Mouse (Mus musculus): ENCODE data around the gene Tmem40. TPM values are rescaled to one million over a fixed set of nuclear protein-coding genes. Genes with fewer than 3 reads are reported as not detected.

The Tmem40 gene
- polyA plus RNA-seq (2012; ENCODE audit: insufficient read depth, insufficient read length, missing spikeins): not detected in 2 replicates

GRCm38 (mm10) chr6:115761995-115762756, at the start of gene Tmem40:
TSS of gene Tmem40 (minus strand) at chr6:115762410.
- TF ChIP-seq POLR2A (IDR thresholded peaks at IDR 0.05; ENCODE audit: borderline replicate concordance, low read depth, low read length) (no peak), CTCF (IDR thresholded peaks at IDR 0.05; ENCODE audit: low read depth, low read length) (no peak)

GRCm38 (mm10) chr6:115811606-115812005, 49.4 kb upstream of the Tmem40 start:
- H3K27ac ChIP-seq (ENCODE audit: insufficient read depth, low read depth, low read length): no peak overlapping the region
- no peak overlapping the region for H3K4me3 ChIP-seq (ENCODE audit: insufficient read depth, low read length)
- TF ChIP-seq CTCF (IDR thresholded peaks at IDR 0.05; ENCODE audit: low read depth, low read length): no peak
- no peak for TF ChIP-seq POLR2A (IDR thresholded peaks at IDR 0.05; ENCODE audit: borderline replicate concordance, low read depth, low read length)
- H3K4me1 ChIP-seq (ENCODE audit: control insufficient read depth, insufficient read depth, low read length): peaks cover 15% of the 10 kb centered on the region

More at GRCm38 (mm10) chr6:115761995-115762756, at the start of gene Tmem40:
- H3K4me3 ChIP-seq (ENCODE audit: insufficient read depth, low read length): peak within 1 kb of the TSS; percentile 17
- H3K27ac ChIP-seq (ENCODE audit: insufficient read depth, low read depth, low read length): peak within 1 kb of the TSS; percentile 36
- H3K4me1 ChIP-seq (ENCODE audit: control insufficient read depth, insufficient read depth, low read length): peaks cover 54% of the 10 kb centered on the region

GRCm38 (mm10) chr6:115808488-115809231, 46.5 kb upstream of the Tmem40 start, which contains the start of gene Rpl32:
TSS of gene Rpl32 (minus strand) at chr6:115808747.
- peak within 1 kb of the TSS; percentile 78 for H3K4me3 ChIP-seq (ENCODE audit: insufficient read depth, low read length)
- peaks cover 2% of the 10 kb centered on the region for H3K4me1 ChIP-seq (ENCODE audit: control insufficient read depth, insufficient read depth, low read length)
- no peak for TF ChIP-seq CTCF (IDR thresholded peaks at IDR 0.05; ENCODE audit: low read depth, low read length)
- no peak for TF ChIP-seq POLR2A (IDR thresholded peaks at IDR 0.05; ENCODE audit: borderline replicate concordance, low read depth, low read length)
- H3K27ac ChIP-seq (ENCODE audit: insufficient read depth, low read depth, low read length): peak within 1 kb of the TSS; percentile 72

- TF ChIP-seq CTCF (IDR thresholded peaks at IDR 0.05; ENCODE audit: low read depth, low read length) (no peak), POLR2A (IDR thresholded peaks at IDR 0.05; ENCODE audit: borderline replicate concordance, low read depth, low read length) (no peak)
- peak overlapping the region; percentile 72 for H3K27ac ChIP-seq (ENCODE audit: insufficient read depth, low read depth, low read length)
- H3K4me3 ChIP-seq (ENCODE audit: insufficient read depth, low read length): peak overlapping the region; percentile 78
- peaks cover 2% of the 10 kb centered on the region; the same call in 1 of the 2 replicates for H3K4me1 ChIP-seq (ENCODE audit: control insufficient read depth, insufficient read depth, low read length)
Observed at GRCm38 (mm10) chr6:115808196-115808487, 45.9 kb upstream of the Tmem40 start.

- Histone ChIP-seq H3K4me1 (ENCODE audit: control insufficient read depth, insufficient read depth, low read length) (peaks cover 2% of the 10 kb centered on the region; the same call in 1 of the 2 replicates), H3K27ac (ENCODE audit: insufficient read depth, low read depth, low read length) (peak overlapping the region; percentile 72), H3K4me3 (ENCODE audit: insufficient read depth, low read length) (peak overlapping the region; percentile 78)
- TF ChIP-seq CTCF (IDR thresholded peaks at IDR 0.05; ENCODE audit: low read depth, low read length): no peak
- TF ChIP-seq POLR2A (IDR thresholded peaks at IDR 0.05; ENCODE audit: borderline replicate concordance, low read depth, low read length): no peak
Observed at GRCm38 (mm10) chr6:115807464-115808195, 45.4 kb upstream of the Tmem40 start.

GRCm38 (mm10) chr6:115804432-115805192, 42.4 kb upstream of the Tmem40 start:
- Histone ChIP-seq H3K4me3 (ENCODE audit: insufficient read depth, low read length) (no peak overlapping the region), H3K27ac (ENCODE audit: insufficient read depth, low read depth, low read length) (no peak overlapping the region), H3K4me1 (ENCODE audit: control insufficient read depth, insufficient read depth, low read length) (peaks cover 2% of the 10 kb centered on the region; the same call in 1 of the 2 replicates)
- TF ChIP-seq CTCF (IDR thresholded peaks at IDR 0.05; ENCODE audit: low read depth, low read length): no peak

GRCm38 (mm10) chr6:115803541-115804382, 41.6 kb upstream of the Tmem40 start:
- TF ChIP-seq POLR2A (IDR thresholded peaks at IDR 0.05; ENCODE audit: borderline replicate concordance, low read depth, low read length) (no peak), CTCF (IDR thresholded peaks at IDR 0.05; ENCODE audit: low read depth, low read length) (peak; percentile 38)
- Histone ChIP-seq H3K4me1 (ENCODE audit: control insufficient read depth, insufficient read depth, low read length) (peaks cover 2% of the 10 kb centered on the region; the same call in 1 of the 2 replicates), H3K27ac (ENCODE audit: insufficient read depth, low read depth, low read length) (no peak overlapping the region), H3K4me3 (ENCODE audit: insufficient read depth, low read length) (no peak overlapping the region)

GRCm38 (mm10) chr6:115801811-115802210, 39.6 kb upstream of the Tmem40 start:
- Histone ChIP-seq H3K27ac (ENCODE audit: insufficient read depth, low read depth, low read length) (no peak overlapping the region), H3K4me1 (ENCODE audit: control insufficient read depth, insufficient read depth, low read length) (peaks cover 2% of the 10 kb centered on the region; the same call in 1 of the 2 replicates), H3K4me3 (ENCODE audit: insufficient read depth, low read length) (no peak overlapping the region)
- TF ChIP-seq CTCF (IDR thresholded peaks at IDR 0.05; ENCODE audit: low read depth, low read length) (no peak), POLR2A (IDR thresholded peaks at IDR 0.05; ENCODE audit: borderline replicate concordance, low read depth, low read length) (no peak)

Measured in bone marrow macrophage, adult 2 months (primary cell).